Mouse (Mus musculus) gonadal fat pad, adult 2 months (tissue): ENCODE measurements around the gene Abhd16b. TPM values are rescaled to one million over a fixed set of nuclear protein-coding genes. Genes with fewer than 3 reads are reported as not detected.
A peak's percentile ranks its signal among the peaks of the same experiment; 100 is the strongest.
"Not testable (repeated sequence)": the region's sequence is repeated elsewhere in the genome, so short reads cannot be mapped to it uniquely, and the experiment has no call there.

Experiments used
- DNase-seq: peaks from one replicate; pipeline ENCODE4 v3.0.0-alpha.2; 2012; ENCODE audit warnings: low read depth
- polyA plus RNA-seq: library from polyadenylated mRNA; depleted of rRNA; stranded (reverse); fragments of >200 nt; gene quantifications from 2 replicates; pipeline ENCODE4 v1.2.3, GENCODE M21; 2012

The Abhd16b gene
- polyA plus RNA-seq, 1 experiment, result 0.73 TPM

DNA sequence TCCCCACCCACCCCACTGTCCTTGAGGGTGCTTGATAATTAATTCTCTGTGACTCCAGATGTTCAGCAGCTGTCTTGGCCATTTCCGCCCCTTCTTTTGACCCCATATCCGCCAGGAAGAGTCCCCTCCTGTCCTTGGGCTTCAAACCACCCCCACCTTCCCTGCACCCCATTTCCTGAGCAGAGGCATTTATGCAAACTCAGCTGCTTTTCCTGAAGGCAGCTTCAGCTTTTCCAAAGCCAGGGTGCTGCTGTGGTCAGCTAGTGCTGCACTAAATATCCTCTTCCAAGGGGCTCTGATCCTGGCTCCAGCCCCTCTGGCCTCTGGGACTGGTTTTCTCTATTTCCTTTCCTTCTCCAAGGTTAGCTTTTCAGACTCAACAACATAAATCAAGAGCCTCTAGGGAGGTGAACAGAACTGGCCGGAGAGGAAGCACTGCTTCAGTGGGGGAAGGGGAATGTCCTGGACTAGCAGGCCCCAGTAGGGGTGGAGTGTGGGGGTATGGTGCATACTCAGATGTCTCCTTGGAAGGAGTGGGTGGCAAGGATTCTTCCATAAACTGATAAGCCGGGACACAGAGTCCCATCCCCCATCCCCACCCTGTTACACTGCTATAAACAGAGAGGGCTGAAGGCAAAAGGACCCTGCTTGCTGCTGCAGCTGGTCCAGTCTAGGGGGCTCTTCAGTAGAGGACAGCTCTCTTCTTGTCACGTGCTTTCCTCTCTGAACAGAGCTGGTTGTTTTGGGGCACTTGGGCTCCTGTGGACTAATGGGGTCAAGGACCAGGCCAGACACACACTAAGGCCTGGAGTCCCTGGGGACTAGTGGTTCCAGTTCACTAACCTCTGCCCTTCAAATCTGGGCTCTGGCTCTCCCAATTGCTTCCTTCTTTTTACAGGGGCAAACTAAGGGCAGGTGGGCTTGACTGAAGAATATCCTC, 5.4 kb upstream of the Abhd16b start:
- DNase-seq, result no peak

DNA sequence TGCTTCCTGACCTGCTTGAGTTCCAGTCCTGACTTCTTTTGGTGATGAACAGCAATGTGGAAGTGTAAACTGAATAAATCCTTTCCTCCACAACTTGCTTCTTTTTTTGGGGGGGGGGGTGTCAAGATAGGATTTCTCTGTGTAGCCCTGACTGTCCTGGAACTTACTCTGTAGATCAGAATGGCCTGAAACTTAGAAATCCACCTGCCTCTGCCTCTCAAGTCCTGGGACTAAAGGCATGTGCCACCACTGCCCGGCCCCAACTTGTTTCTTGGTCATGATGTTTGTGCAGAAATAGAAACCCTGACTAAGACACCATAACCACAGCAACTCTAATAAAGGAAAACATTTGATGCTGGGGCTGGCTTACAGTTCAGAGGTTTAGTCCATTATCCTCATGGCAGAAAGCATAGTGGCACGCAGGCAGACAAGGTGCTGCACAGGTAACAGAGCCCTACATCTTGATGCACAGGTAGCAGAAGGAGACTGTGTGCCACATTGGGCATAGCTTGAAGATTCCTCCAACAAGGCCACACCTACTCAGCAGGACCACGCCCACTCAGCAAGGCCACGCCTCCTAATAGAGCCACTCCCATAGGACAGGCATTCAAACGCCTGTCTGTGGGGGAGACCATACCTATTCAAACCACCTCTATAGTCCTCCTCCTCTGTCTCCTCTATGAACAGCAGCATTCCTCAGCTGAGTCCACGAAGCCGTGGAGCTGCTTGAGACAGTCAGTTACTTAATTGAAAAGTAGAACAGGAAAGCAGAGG, 1.4 kb upstream of the Abhd16b start:
- DNase-seq, result no peak

DNA sequence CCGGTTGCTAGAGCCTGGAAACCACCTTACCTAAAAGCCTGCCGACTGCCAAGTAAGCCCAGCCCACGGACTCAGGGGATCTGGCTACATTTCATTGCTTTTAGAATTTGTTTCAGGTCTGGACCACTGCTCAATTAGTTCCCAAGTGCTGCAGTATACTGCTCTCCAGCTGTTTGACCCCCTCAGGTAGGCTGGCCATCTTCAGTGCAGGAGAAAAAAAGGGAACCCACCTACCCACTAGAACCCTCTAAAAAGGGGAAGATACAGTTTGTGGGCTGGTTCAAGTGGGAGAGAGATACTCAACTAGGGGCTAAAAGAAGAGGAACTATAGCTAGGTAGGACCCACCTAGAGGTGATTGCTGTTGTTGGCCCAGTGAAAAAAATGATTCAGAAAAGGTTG, 800 bp upstream of the Abhd16b start:
- no peak for DNase-seq

DNA sequence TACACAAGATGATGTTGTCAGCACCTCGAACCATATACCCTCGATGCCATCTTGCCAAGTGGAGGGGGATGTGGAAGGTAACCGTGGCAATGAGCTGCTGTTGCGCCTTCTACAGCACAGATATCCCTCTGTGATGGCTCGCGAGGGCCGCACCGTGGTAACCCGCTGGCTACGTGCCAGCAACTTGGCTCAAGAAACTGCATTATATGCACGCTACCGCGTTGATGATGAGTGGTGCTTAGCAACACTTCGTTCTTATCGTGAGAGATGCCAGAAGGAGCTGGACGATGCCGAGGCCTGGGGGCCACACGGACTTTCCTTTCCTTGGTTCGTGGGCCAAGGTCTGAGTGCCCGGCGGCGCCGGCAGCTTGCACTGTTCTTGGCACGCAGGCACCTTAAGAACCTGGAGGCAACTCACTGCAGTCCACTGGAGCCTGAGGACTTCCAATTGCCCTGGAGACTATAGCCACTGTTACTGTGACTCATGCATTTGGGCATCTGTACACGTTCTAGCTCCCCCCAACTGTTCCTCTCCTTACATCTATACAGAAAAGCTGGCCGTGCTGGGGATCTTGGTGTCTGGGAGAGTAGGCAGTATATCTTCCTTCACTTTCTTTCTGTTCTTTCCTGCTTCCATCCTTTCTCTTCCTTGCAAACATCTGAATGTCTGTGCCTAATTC, 1.4 kb downstream of the Abhd16b start:
- no peak for DNase-seq

DNA sequence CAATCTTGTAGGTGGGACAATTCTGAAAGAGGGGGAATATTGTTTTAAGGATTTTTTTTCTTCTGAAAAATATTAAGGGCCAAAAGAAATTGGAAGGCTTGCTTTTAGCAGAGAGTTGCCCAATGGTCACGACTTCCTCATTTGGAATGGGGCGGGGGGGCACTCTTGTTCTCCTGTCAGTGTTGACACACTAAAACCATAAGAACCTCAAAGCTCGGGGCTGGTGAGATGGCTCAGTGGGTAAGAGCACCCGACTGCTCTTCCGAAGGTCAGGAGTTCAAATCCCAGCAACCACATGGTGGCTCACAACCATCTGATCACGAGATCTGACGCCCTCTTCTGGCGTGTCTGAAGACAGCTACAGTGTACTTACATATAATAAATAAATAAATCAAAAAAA, 2.8 kb downstream of the Abhd16b start:
- DNase-seq, result not testable (repeated sequence)

DNA sequence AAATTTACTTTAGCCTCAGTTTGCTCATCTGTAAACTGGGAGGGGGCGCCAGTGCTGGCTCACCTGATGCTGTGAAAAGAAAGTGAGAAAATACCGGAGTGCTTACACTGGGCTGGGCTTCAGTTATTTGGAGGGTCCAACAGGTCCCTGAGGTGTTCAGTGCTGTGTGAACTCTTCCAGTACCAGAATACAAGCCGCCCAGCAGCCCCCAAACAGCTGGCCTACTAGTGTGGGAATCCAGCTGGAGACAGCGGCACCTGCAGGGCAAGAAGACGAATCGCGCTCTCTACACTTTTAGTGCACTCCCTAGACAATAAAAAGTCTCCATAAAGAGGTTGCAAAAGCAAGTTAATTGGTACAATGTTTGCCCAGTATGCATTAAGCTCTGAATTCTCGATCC, 3.3 kb downstream of the Abhd16b start:
- no peak for DNase-seq

DNA sequence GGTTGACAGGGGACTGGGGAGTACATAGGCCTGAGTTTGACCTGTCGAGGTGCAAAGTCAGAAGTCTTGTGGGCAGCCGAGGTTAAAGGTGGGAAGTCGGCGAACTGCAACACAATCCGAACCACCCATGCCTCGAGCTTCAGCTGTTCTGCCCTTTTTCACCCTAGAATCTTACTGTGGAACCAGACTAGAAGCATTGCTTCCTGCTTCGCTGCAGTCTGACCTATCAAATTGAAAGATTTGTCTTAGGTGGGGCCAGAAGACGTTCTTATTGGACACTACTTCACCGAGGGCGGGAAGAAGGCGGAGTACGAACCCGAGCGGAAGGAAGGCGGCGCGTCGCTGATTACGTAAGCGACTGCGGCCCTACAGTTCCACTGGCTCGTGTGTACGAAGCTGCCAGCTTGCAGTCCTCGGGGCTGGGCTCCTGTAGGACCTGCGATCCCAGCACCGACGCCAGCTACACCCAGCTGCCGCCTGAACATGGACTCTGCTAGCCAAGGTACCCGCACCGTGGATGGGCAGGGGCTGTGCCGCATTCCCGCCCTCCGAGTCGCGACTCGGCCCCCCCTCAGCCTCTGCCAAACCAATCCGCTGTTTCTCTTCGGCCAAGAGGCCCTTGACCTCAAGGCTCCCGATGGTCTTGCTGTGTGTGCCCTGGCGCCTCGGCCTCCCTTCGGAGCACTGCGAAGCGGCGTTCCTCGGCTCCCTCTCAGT, 4.0 kb downstream of the Abhd16b start, which contains the start of gene Tpd52l2:
Gene Tpd52l2 (plus strand): TSS at position 312 of the 717 bp plus-strand sequence.
- peak; percentile 81 for DNase-seq

DNA sequence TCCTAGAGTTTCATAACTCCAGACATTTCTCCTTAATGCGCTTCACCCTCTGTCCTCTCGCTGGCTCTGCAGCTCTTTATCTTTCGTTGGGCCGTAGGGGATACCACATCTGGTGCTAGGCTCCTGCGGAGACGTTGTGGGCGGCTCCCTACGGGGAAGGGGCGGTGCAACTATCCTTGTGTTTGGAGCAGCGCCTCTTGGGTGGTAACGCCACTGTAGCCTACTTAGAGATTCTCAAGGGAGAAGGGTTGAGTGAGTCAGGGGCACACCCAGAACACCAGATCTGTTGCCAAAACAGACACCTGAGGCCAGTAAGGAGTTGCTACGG, 4.5 kb downstream of the Abhd16b start:
- DNase-seq, result no peak

DNA sequence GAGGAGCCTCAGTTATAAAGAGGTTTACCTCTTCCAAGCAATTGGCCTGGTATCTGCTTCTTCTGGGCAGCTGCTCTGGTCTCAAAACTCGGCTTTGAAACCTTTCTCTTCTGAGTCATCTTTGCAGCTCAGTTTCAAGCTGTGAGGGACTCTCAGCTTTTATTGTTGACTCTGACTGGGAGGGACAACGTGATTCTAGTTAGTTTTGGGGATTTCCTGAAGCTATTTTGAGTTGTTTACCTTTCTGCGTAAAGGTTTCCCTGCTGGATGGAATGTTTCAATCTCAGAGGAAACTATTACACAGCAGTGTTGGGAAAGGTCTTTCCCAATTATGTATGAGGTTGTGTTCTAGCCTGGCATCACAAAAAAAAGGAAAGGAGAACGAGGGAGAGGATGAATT, 5.6 kb downstream of the Abhd16b start:
- no peak for DNase-seq

DNA sequence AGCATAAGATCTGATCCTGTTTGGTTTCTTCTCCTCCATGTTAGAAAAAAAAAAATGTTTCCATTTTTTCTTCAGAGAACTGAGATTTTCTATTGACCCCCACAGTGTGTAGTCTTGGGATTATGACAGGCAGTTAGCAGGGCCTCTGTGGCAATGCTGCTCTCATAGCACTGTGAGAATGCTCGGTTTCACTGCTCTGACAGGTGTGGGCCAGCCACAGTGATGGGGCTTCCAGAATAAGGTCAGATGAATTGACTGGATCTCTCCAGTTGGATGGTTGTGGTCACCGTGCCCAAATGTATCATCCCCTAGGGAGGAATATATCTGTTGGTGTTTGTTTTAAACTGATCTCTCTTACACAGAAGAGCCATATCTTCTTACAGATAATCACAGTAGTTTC, 16.2 kb downstream of the Abhd16b start:
- no peak for DNase-seq

DNA sequence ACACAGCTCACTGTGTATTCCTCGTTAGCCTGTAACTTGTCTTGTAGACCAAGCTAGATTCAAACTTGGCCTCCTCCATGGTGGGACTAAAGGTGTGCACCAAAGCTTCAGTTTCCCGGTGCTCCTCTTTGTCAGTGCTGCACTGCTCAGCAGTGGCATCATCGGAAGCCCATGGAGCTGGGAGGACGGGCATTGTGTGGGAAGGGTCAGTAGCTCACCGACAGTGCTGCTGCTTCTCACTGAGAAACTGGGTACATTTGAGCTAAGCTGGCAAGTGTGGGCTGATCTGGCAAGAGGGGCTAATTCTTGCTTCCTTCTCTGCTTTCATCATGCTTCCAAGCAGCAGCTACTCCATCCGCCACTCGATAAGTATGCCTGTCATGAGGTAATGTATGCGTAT, 18.2 kb downstream of the Abhd16b start:
- no peak for DNase-seq

DNA sequence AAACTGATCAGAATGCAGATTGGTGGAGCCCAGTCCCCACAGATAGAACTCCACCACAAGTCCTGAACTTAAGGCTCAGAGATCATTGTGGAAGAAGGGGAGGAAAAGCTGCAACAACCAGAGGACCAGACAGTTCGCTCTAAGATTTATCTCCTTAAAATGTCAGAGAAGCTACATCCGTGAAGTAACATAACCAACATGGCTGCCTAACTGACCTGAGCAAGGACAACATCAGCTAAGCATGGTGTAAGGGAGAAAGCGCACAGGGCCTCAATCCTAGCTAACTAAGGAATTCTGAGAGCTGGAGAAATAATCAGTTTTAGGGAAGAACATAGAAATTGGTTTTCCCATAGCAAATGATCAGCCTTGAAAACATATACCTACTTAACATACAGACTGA, 26.2 kb downstream of the Abhd16b start:
- no peak for DNase-seq

DNA sequence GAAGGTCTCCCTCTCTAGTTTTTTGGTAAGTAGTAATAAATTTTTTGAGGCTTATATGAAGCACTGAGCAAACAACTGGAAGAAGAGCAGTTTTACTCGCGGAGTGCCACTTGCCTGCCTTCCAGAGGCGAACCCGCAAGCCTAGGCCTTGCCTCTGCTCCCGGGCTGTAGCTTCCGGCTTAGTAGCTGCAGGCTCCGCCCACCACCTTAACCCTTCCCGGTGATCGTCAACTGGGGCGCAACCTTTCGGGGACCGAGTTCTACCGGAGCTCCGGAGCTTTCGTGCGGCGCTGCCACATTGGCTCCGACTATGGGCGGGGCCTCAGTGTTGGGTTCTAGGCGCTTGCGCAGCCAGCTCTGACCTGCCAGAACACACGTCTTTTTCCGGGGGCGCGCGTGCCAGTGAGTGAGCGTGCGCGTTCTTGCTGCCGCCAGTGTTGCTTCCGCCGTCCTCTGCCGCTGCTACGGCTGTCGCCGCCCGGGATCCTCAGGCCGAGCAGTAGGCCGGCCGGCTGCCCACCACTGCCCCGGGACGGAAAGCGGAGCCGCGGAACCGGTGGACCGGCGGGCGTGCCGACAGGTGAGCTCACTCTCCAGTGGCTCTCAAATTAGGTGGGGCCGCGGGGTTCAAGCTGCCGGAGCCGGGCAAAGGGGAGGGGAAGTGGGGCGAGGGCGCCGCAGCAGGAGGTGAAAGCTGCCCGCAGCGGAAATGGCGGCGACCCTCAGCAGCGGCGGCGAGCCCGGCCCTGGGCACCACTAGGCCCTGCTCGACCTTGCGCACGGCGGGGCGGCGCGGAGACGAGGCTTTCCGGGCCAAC, 27.3 kb downstream of the Abhd16b start, which contains the start of gene Dnajc5:
Gene Dnajc5 (plus strand): TSS at position 368 of the 818 bp plus-strand sequence.
- no peak for DNase-seq

DNA sequence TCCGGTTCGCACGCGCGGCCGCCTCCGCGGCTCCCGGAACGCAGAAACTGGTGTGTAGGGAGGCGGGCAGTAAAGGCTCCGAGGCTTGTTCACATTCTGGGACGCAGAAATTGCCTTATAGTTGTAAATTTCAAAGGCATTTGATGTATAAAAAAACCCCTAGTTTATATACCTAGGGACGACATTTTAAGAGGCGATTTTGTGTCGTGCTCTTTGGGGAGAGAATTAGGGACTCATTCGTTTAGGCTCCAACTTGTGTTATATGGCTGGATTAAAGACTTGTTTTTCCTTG, 27.9 kb downstream of the Abhd16b start:
- no peak for DNase-seq

DNA sequence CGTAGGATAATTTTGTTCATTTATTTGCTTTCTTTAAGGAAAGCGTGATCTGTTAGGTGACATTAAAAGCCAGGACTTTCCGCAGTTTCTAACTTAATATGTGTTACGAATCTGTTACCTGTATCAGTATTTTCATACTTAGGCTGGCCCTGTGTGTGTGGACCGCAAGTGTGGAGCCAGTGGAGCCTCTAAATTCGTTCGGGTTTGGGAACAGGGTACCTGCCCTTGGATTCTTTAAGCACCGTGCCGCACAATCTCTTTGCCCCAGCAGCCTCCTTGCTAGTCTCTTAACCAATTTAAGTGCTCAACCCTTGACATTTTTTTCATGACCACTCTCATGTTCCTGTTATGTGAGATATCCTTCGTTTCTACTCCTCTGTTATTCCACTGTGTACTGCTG, 28.5 kb downstream of the Abhd16b start:
- no peak for DNase-seq

DNA sequence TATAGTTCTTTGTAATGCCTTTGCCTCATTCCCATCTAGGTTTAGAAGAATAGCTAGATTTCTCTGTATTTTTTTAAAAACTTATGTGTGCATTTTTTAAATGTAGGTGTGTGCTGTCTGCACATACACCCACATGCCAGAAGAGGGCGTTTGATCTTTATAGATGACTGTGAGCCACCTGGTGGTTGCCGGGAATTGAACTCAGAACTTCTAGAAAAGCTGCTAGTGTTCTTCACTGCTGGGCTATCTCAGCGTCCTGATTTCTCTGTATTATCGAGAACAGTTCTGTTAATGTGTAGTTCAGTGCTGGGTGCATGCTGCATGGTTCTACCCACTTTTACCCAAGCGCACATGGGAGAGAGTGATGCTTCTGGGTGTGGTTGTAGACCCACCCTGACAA, 29.8 kb downstream of the Abhd16b start:
- DNase-seq, result no peak

DNA sequence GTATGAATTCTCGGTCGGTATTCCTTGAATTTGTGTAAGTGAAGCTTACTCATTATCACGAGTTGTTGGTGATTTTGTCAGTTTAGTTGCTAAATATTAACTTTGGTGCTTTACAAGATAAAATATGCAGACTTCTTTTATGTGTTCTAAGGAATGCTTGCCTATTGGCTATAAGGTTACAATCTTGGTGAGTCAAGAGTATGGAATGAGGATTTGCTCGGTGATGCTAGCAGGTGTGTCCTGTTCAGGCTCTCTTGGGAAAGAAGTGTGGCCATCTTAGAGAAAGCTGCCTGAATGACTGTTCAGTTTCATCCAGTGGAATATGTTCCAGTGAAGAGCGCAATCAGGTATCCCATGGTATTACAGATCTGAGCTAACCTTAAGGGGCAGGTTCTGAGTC, 32.5 kb downstream of the Abhd16b start:
- DNase-seq, result no peak

DNA sequence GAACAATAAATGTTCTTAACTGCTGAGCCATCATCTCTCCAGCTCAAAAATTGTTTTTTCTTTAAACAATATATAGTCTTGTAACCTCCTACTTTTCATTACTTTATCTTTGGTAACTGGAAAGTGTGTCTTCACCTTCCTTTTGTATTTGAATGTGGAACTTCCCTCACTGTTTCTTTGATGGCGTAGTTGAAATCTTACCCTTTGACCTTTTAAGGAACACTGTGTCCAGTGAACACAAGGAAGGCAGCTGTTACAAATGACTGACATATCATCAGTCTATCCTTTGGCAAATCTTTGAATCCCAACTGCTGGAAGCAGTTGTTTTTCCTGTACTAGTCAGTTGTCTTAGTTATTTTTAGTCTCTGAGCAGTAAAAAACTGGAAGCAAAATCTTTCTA, 36.1 kb downstream of the Abhd16b start:
- no peak for DNase-seq

DNA sequence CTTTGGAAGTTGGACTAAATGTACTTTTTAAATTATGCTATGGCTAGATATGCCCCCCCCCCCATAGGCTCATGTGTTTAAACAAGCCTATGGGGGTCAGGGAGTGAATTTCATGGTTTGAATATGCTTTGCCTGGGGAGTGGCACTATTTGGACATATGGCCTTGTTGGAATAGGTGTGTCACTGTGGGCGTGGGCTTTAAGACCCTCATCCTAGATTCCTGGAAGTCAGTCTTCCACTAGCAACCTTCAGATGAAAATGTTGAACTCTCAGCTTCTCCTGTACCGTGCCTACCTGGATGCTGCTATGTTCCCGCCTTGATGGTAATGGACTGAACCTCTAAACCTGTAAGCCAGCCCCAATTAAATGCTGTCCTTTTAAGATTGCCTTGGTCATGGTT, 39.6 kb downstream of the Abhd16b start:
- no peak for DNase-seq

DNA sequence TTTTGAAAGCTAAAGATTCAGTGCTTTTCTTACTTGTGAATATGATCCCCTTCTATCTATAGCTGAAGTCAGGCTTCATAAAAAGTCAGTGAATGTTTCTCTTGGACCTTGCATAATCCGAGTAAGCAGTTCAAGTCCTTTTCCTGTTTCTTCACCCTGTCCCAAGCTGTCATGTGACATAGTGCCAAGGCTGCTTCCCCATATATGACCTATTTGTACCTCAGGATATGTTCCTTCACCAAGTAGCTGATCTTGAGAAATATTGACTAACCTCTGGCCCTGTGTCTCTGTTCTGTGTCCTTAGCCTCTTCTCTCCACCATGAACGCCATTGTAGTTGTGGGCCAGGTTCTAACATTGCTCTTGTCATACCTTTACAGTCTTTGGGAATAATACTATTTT, 43.4 kb downstream of the Abhd16b start:
- peak; percentile 45 for DNase-seq

DNA sequence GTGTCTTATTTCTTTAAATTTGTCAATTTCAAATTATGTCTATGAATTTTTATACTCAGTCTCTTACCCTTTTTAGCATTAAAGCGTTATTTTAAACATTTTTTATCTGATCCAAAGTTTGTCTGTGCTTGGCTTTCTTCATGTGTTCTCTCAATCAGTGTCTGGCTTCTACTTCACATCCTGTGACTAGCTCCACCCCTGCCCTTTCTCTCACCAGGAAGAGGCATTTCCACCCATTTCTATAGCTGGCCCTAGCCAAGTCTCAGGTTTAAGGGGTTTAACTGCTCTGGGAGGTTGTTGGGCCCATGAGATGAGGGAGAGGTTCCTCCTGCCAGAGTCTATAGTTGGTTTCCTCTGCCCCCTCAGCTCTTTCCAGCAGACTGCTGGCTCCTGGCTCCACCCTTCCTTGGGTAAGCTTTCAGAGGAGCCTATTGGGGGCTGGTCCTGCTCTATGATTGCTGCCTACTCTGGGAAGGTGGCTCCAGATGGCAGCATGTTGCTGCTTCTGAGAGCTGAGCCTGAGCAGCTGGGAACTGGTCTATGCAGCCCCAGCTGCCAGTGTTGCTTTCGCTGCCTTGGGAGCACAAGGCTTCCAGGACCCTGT, 44.5 kb downstream of the Abhd16b start:
- no peak for DNase-seq
